Mouse (Mus musculus) right cerebral cortex, postnatal 10 days (tissue): ENCODE data around the gene Bahcc1.
A peak's percentile ranks its signal among the peaks of the same experiment; 100 is the strongest.

Source experiments
- DNase-seq, 2 experiments: peaks; one replicate each; pipeline ENCODE4 v3.0.0; 2021; ENCODE audit warnings: low spot score in 2 of 2

Bahcc1 gene

DNA sequence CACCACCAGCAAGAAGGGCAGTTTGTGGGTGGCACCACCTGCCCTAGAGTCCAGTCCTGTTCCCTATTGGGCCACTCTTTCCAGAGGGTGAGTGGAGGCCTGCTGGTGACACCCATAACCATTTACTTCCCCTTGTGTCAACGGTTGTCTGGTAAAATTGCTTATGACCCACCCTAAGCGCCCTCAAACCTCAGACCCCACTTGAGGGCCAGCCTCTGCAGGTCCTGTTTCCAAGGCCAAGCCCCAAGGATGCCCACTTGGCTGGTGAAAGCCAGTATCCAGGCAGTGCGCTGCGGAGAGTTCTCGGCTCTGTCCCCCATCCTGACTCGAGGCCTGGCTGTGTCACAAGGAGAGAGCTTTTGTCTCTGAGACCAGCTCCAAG lies 28.0 kb downstream of the Bahcc1 start:
- no peak for DNase-seq

DNA sequence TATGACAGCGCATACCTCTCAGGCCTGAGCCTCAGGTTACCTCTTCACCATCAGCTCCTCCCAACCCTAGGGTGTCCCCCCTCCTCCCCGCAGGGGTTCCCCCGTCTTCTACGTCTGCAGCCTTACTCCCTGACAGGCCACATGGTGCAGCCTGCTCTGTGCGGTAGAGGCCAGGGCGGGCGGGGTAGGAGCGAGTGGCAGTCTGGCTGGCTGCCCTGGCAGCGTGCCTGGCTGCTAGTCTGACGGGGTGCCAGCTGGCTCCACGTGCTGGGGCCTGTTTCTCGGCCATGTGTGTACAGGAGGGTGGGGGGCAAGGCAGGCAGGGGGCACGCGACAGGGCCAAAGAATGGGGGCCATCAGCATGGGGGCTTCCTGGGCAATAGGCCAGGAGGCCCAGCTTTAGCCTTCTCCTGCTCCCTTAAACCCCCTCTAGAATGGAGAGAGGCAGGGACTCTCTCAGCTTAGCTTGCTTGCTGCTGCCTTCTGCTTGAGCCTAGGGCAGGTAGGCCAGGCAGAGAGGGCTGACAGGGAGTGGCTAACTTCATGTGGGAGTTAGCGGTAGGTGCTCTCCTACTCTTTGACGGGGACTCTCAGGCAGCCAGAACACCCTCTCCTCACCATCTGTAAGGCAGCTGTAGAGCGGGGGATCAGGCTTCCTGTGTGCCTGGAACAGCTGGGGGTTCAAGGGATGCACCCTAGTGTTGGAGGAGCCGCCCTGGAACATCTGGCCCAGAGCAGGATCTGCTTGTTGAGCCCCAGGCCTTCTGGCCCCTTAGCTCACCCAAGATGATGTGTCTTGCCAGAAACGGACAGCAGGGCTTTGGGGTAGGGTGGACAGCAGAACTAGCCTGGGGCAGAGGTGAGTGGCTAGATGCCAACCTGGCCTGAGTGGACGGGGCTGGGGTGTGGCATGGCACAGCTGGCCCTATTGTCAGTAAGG lies 28.9 kb downstream of the Bahcc1 start:
- DNase-seq = peak; percentile 94 to 95

DNA sequence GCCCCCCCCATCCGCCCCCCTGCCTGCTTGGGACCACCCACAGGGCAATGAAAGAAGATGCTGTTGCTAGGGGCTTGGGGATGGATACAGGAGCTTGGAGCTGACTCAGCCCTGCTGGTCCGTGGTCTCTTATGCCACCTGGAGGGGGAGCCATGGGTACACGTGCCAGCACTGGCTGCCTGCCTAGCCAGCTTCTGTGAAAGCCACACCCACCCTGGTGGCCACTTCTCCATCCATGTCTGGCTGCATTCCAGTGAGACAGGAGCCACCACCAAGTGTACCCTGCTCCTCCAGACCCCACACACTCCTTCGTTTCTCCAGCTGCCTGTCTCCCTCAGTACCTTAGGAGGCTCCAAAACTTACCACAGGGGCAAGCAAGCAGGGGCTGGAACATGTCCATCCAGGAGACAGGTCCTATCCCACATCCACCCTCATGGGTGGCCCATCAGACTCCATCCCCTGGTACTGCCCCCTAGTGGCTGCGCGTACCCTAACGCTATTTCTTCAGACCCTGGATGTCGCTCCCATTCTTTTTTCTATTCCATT lies 29.7 kb downstream of the Bahcc1 start:
- DNase-seq = peak; percentile 87 to 90

DNA sequence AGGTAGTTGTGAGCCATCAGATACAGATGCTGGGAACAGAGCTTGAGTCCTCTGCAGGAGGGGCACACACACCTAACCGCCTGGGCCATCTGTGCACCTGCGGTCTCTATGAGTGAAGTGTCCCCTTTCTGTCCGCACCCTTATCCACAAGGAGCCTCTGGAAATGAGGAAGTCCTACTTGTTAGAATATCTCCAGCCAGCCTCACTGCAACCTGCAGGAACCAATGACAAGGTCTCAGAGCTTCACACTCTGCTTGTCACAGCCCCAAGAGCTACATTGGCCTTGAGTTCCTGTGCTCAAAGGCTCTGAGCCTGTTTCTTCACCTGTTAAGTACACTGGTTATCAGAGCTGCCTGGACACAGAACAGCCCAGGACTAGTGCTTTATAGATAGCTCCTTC lies 30.4 kb downstream of the Bahcc1 start:
- no peak for DNase-seq

DNA sequence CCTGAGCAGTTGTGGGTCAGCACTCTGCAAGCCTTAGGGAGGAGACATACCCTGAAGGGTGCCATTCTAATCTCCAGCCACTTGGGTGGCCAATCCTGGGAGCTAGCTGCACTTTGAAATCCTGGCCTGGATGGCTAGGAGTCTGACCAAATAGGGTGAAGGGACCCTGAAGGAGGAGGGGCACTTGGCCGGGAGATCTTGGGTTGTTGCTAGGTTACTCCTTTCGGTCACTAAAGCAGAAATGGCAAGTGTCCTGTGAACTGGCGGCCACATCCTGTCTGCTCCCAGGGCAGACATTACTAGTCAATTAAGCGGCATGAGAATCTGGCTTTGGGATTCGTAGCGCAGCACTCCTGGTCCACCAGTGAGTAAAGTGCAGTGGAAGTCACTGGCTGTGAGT lies 31.3 kb downstream of the Bahcc1 start:
- peak; percentile 71 to 73 for DNase-seq

DNA sequence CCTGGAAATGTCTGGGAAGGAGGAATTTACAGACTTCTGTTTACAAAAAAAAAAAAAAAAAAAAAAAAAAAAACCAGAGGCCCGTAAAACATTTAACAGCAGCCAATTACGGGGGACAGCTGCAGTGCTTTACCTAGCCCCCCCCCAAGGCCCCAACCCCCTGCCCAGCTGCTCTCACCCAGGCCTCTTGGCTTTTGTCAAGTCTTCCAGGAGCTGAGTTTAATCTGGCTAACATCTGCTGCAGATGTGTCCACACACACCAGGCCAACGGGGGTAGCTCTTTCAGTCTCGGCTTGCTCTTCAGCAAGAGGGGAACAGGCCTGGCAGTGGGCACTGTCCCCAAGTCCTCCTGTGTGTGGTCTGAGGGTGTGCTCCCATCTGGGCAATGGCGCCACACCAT lies 32.7 kb downstream of the Bahcc1 start:
- DNase-seq = no peak

DNA sequence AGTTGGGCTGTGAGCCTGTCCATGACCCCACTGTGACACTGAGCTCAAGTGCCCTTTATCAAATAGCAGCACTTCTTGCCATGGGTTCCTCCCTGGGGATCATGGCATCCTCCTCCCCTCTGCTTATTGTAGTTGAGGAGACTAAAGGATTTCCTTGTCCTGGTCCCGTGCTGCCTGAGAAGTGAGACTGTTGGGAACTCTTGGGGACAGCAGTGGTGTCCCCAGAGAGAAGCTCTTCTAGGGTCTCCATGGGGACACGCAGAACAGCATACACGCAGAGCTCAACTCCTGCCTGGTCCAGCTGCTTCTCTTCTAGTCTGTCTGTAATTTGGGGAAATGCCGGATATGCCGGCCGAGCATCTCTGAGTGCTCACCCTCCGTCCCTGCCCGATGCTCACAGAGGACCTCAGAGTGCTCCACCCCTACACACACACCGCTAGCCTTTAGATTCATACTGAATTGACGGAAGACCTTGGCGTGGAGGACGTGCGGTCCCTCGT lies 33.6 kb downstream of the Bahcc1 start:
- DNase-seq = no peak

DNA sequence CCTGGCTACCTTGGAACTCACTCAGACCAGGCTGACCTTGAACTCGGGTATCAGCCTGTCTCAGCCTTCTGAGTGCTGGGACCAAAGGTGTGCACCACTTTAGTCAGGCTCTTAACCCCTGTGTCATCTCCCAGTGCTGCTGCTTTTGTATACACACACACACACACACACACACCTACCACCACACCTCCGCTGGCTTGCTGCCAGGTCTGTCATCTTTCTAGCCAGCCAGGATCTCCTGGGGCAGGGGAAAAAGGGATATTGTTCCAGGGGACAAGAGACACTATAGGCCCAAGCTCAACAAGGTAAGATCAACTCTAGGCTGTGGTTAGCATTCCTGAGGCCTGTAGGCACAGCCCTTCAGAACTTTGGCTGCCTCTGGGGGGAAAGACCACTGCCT lies 34.5 kb downstream of the Bahcc1 start:
- DNase-seq = no peak

DNA sequence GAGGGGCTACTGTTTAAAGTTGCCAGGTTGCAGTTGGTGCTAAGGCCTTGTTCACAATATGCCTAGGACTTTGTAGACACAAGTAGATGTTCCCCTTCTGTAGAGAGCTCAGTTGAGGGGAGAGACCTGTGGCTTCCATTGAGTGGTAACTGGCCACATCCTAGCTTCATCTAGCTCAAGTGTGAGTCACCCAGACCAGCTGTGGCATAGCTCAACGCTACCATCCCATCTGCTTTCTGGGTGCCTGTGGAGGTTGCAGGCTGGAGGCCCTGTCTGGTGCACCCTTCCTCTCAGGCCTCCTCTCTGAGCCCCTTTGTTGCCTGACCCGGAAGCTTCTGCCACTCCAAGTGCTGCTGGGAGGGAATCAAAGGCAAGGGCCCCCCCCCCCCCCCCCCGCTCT lies 34.9 kb downstream of the Bahcc1 start:
- no peak for DNase-seq

DNA sequence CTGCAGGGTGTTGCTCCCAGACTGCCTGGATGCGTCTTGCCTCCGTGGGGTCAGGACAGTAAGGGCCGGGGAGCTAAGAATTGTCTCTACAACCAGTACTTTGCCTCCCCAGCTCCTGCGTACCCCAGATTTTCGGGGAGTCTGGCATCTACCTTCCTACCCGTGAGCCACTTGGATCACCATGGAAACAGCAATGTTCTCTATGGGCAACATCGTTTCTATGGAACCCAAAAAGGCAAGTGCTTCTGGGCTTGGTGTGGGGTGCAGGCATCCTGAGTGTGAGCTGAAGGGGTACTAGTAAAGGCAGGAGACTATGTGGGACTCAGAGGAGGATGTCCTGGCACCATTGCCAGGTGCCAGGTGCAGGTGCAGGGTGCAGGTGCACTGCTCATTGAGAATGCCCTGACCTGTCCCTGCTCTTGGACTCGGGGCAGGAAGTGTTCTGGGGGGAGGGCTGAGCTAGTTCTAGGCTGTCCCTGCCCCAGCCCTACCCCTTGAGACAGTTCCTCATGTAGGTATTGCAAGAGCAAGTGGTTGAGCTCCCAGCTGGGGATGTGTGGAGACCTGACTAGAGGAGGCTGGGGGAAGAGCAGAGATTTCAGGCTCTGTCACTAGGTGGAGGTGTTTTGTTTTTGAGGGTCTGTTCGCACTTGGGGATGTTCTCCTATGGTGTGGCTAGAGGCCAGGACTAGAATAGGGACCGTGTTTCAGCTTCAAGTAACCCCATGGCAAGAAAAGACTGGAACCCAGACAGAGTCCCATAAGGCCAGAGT lies 35.6 kb downstream of the Bahcc1 start:
- peak; percentile 73 to 83 for DNase-seq

DNA sequence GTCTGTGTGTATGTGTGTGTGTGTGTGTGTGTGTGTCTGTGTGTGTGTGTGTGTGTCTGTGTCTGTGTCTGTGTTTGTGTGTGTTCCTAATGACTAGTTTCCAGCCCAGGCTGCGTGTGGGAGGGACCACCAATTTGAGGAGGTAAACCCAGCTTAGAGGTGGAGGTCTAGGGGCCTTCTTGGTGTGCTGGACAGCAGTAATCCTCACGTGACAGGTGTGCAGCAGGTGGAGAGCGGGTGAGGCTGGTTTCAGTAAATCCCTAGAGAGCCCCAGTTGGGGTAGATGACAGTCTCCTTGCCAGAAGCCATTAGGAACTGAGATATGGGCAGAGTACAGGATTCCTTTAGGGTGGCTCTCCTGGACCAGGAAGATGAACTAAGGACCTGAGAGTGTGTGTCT lies 36.3 kb downstream of the Bahcc1 start:
- DNase-seq = no peak

DNA sequence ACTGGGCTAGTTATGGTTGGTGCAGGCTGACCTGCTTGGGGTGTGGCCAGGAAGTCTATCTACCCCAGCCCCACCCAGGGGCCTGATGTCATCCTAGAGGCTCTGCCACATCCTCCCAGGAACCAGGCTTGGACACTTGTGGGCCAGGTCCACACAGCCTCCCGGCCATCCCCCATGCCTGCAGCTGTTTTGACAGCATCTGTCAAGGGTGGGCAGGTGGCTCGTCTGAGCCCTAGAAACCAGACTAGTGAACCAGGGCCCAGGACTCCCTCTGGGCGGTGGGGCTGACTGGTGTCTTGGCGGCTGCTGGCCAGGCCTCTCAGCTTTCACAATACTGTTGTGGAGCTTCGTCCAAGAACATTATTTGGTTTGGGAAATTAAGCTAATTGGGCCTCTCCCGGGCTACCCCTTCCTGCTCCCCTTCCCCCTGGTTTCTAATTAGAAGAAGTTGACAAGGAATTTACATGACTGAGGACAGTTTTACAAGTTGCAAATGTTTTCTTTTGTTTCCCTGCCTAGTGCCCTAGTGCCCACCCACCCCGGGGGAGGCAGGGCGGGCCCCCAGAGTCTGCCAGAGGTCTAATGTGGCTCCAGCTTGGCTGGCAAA lies 36.9 kb downstream of the Bahcc1 start:
- peak; percentile 71 to 72 for DNase-seq

DNA sequence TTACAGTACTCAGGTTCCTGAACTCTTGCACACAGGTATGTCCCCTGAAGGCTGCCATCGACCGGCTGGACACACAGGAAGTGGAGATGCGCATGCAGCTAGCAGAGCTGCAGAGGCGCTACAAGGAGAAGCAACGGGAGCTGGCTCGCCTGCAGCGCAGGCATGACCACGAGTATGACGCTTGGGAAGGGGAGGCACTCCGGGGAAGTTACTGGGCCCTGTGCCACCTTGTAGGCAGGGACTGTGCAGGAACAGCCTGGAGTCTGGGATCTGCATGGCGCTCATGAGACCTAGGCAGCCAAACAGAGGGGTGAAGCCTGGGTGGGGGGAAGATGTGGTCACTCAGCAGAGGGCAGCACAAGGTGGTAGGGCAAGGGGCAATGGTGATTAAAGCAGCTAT lies 46.6 kb downstream of the Bahcc1 start:
- DNase-seq = peak; percentile 72 to 74

DNA sequence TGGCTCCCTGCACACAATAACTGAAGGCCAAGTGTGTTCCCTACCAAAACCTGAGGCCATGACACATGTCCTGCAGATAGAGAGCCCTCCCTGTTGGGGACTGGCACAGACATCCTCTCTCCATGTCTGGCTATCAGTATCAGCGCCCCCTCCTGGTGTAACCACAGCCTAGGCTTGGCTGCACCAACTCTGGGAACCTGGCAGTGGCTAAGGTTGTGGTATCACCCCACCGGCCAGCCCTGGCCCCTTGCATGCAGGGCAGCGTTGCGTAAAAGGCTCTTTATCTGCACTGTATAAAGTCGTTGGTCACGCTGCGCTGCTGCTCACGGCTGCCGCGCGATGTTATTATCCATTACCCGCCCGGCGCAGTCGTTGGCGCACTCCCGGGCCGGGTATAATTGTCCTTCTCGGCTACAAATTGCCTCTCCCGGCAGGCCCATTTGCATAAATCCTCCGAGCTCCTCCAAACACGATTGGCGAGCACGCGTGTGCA lies 47.6 kb downstream of the Bahcc1 start:
- peak in 1 of 2 experiments; percentile 68 for DNase-seq

DNA sequence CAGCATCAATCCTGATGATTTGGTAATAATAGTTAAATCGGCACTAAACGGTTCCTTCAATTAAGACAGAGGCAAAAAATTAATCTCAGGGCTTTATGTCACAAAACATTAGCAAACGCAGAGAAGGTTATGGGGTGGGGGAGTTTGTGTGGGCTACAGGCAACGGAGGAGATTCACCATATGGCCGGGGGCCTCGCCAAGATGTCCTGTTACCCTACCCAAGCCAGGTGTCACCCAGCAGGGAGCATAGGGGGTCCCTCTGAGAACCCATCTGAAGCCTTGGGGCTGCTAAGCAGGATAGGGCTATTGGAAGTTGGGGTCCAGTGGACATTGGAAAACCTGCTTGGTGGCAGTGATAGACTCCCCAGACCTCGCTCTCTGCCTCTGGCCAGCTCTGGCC lies 48.0 kb downstream of the Bahcc1 start:
- no peak for DNase-seq

DNA sequence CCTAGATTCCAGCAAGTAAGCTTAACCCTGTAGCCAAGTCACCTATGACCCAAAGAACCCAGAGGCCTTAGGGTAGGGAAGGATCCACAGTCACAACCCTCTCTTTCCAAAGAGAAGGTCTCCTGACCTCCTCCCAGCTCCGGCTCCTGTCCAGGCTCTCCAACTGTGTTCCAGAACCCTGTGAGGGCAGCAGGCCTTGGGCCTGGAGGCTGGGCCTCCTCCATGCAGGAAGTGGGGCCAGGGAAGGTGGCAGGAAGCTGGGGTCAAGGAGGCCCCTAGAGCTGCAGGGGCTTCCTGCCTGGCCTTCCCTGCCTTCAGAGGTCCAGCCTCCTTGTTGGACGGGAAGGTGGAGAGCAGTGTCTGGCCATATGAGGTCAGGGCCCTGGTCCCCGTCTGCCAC lies 48.5 kb downstream of the Bahcc1 start:
- no peak for DNase-seq

DNA sequence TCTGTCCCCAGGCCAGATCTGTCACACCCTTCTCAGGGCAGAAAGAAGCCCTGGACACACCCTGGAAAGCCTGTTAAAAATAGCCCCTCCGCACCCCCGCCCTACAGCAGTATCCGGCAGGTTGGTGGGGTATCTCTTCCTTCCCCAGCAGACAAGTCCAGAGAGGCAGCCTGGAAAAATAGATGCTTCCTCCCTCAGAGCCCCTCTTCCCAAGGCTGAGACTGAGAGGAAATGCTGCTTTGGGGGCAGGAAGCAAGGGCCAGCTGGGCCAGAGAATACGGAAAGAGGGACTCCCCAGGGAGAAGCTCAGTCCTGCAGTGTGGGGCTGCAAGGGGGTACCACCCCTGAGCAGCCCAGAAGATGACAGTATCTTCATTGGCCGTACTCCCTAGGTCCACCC lies 50.8 kb downstream of the Bahcc1 start:
- DNase-seq = no peak

DNA sequence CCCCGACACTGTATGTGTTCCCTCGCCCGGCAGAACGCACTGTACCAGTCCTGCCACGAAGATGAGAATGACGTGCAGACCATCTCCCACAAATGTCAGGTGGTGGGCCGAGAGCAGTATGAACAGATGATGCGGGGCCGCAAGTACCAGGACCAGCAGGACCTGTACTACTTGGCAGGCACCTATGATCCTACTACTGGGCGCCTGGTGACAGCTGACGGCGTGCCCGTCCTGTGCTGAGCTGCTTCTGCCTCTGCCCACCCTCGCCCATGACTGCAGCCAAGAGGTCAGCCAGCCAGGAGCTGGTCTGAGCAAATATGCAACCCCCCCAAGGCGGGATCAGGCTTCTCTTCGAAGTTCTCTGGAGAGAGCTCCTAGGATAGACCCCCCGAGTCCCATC lies 56.9 kb downstream of the Bahcc1 start:
- no peak for DNase-seq

DNA sequence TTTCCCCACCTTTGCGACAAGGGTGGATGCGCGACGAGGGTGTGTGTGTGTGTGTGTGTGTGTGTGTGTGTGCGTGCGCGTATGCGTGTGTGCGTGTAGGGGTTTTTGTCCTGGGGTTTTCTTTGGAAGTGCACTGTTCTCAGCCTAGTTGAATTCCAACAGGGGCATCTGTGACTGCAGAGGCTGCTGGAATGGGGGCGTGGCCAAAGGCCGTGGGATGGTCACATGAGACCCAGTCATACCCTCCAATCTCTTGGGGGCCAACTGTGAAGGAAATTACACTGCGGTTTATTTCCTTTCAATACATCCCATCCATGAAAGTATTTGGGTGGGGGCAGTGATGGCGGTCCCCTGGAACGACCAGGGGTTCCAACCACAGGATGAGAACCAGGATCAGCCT lies 57.5 kb downstream of the Bahcc1 start:
- no peak for DNase-seq

DNA sequence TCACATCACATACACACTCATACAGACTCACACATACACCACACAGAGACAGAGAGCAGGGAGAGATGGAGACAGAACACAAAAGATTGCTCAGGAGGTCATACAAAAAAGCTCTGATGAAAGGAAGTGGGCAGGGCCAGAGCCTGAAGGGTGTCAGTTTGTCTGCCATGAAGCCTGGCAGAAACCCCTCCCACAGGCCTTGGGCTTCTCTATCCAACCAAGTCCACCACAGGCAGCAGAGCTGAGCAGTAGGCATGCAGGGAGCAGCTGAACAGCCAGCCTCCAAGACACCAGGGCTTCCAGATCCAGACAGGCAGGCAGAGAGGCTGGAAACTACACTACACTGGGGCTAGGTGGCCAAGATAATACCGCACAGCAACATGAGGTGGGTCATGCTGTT lies 61.0 kb downstream of the Bahcc1 start:
- no peak for DNase-seq

DNA sequence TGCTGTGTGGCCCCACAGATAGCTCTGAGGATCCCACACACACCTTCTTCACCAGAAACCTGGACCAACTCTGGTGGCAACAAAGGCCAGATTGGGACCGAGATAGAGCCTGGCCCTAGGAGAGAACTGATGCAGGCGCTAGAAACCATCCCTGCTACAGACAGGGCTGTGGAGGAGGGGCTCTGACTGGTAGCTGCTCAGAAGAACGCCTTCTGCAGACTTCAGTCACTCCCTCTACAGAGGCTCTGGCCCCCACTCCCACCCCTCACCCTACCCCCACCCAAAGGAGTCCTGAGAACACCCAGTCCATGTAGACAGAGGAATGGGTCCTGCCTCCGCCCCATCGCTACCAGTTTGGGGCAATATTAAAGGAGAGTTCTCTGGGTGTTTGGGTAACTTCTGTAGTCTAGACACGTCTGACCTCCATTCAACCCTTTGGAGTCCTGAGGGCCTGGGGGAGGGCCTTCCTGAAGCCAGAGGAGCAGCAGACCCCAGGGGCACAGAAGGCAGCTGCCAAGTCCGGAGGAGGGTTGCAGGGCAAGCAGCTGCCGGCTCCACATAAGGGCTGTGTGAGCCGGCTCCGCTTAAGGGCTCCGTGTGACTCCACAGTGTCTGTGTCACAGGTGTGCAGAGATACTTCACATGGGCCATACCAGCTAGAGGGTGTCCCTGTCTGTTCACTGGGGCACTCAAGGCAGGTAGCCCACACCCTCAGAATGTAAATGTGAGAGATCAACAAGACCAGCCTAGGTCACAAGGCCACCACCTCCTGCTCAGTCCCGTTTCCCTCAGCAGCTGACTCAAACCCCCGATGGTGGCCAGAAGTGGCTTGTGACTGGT lies 63.8 kb downstream of the Bahcc1 start:
- no peak for DNase-seq
